Mouse (Mus musculus) testis, adult 2 months (tissue): Measurements from ENCODE around the gene Nav3. TPM values are rescaled to one million over a fixed set of nuclear protein-coding genes. Genes with fewer than 3 reads are reported as not detected.
A peak's percentile ranks its signal among the peaks of the same experiment; 100 is the strongest.

Experiments used
- H3K27ac ChIP-seq: fragments of 200-500 bp; 2 replicates; pipeline ENCODE4 v1.5.1; 2012; ENCODE audit warnings: low read depth, low read length; ENCODE audit not compliant: control insufficient read depth, insufficient read depth
- H3K27me3 ChIP-seq: fragments of 200-500 bp; 2 replicates; pipeline ENCODE4 v1.6.1; 2012; ENCODE audit warnings: mild to moderate bottlenecking, low read length, moderate library complexity; ENCODE audit not compliant: control insufficient read depth, insufficient read depth
- H3K36me3 ChIP-seq: fragments of 200-500 bp; 2 replicates; pipeline ENCODE4 v1.6.1; 2012; ENCODE audit warnings: mild to moderate bottlenecking, low read length; ENCODE audit not compliant: control insufficient read depth, insufficient read depth
- H3K4me1 ChIP-seq: fragments of 200-500 bp; 2 replicates; pipeline ENCODE4 v1.6.1; 2012; ENCODE audit warnings: low read length; ENCODE audit not compliant: control insufficient read depth, insufficient read depth
- H3K4me3 ChIP-seq: fragments of 200-500 bp; 2 replicates; pipeline ENCODE4 v1.5.1; 2012; ENCODE audit warnings: low read depth, mild to moderate bottlenecking, low read length, moderate library complexity, mixed read lengths; ENCODE audit not compliant: control insufficient read depth
- CTCF ChIP-seq: fragments of 200-500 bp; IDR thresholded peaks from 2 replicates; pipeline ENCODE4 v1.5.1; 2012; ENCODE audit warnings: low read depth, mild to moderate bottlenecking, inconsistent platforms, low read length, moderate library complexity; ENCODE audit not compliant: control insufficient read depth, insufficient read depth, insufficient replicate concordance
- POLR2A ChIP-seq: fragments of 200-500 bp; IDR thresholded peaks from 2 replicates; pipeline ENCODE4 v1.6.1; 2012; ENCODE audit warnings: low read depth, mild to moderate bottlenecking, inconsistent platforms, low read length, moderate library complexity; ENCODE audit not compliant: control insufficient read depth
- polyA plus RNA-seq: library from polyadenylated mRNA; depleted of rRNA; stranded (reverse); fragments of >200 nt; gene quantifications from 2 replicates; pipeline ENCODE4 v1.2.3, GENCODE M21; 2012

Gene Nav3
- polyA plus RNA-seq, 1 experiment: 0.32 TPM

- H3K27me3 ChIP-seq: no peaks in the 10 kb centered on the region
- no peaks in the 10 kb centered on the region for H3K36me3 ChIP-seq
- H3K4me1 ChIP-seq: 0 out of 2 replicates have a peak, but pooled peaks cover 2% of the 10 kb centered on the region
- H3K4me3 ChIP-seq: no peak overlapping the region
- H3K27ac ChIP-seq: no peak overlapping the region
- TF ChIP-seq CTCF (no peak), POLR2A (no peak)
Measured at GRCm38 (mm10) chr10:109906413-109906785, 549.6 kb downstream of the Nav3 start.

- Histone ChIP-seq H3K27me3 (no peaks in the 10 kb centered on the region), H3K36me3 (no peaks in the 10 kb centered on the region), H3K27ac (no peak overlapping the region), H3K4me1 (0 out of 2 replicates have a peak, but pooled peaks cover 2% of the 10 kb centered on the region), H3K4me3 (no peak overlapping the region)
- TF ChIP-seq POLR2A (no peak), CTCF (no peak)
Measured at GRCm38 (mm10) chr10:109905649-109906412, 550.2 kb downstream of the Nav3 start.

DNA sequence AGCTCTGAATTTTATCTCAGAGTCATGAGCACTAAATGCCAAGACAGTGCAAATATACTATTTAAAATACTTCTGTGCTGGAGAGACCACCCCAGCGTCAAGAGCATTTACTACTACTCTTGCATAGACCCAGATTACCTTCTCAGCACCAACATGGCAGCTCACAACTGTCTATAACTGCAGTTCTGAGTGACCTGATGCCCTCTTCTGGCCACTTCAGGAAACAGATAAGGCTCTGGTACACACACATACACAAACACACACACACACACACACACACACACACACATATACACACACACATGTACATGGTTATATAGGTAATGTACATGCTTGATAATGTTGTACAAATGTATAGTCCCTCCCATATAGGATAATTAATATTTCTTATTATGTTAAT lies 551.2 kb downstream of the Nav3 start:
- H3K4me3 ChIP-seq: no peak overlapping the region
- H3K27ac ChIP-seq: no peak overlapping the region

DNA sequence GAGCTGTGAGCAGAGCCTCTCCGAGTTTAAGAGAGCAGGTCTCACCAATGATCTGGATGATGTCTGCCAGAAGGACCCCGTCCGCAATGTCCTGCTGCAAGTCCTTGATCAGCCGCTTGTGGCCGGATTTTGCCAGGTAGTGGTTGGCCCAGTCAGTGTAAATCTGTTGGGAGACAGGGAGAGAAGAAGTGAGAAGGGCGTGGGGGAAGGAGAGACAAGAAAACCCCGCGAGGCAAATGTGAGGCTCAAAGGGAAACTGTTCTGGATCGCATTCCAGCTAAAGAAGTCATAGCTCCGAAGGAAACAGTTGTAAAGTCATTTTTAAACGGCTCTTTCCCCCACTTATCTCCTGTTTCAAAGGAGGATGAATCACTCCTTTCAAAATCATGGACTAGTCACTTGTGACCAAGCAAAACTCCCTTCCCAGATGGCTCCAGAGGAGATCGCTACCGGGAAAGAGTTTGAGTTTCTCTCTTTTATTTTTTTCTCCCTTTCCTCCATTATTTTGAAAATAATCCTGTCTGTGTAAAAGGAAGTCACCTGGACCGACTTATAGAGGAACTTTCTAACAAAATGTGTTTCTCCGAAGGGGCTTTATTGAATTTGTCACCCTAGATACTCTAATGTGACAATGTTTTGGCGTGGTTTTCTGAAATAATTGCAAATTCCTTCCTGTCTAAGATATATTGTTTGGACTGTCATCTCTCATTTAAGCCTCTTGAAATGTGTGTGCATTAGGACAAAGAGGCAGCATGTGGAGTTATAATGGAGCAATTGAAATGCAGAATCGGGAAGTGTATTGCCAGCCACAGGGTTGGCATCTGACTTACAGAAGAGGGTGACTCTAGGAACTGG lies 552.1 kb downstream of the Nav3 start:
- Histone ChIP-seq H3K4me3 (peak overlapping the region; percentile 9; the same call in 1 of the 2 replicates), H3K4me1 (0 out of 2 replicates have a peak, but pooled peaks cover 2% of the 10 kb centered on the region), H3K27me3 (no peaks in the 10 kb centered on the region), H3K36me3 (no peaks in the 10 kb centered on the region), H3K27ac (no peak overlapping the region)
- TF ChIP-seq CTCF (no peak), POLR2A (no peak)

More for the DNA sequence above, 551.2 kb downstream of the Nav3 start:
- Histone ChIP-seq H3K36me3 (no peaks in the 10 kb centered on the region), H3K4me1 (0 out of 2 replicates have a peak, but pooled peaks cover 2% of the 10 kb centered on the region), H3K27me3 (no peaks in the 10 kb centered on the region)
- TF ChIP-seq POLR2A (no peak), CTCF (no peak)

DNA sequence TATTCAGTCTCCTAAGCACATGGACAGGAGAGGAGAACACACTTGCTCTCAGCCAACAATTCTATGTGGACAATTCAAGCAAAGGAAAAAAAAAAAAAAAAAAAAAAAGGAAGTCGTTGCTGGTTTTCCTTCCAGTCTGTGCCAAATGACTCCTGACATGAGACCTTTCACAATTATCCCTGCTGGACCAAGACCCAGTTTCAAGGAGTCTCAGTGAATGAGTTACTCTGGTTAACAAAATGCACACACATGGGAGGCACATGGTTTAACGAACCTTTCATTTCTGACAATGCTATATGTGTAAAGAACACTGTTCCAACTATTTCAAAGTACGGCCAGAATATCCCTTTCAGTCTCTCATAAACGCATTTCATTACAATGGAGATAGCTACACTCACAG lies 552.8 kb downstream of the Nav3 start:
- Histone ChIP-seq H3K27ac (no peak overlapping the region), H3K27me3 (no peaks in the 10 kb centered on the region), H3K36me3 (no peaks in the 10 kb centered on the region), H3K4me3 (no peak overlapping the region), H3K4me1 (0 out of 2 replicates have a peak, but pooled peaks cover 2% of the 10 kb centered on the region)
- TF ChIP-seq CTCF (no peak), POLR2A (no peak)

DNA sequence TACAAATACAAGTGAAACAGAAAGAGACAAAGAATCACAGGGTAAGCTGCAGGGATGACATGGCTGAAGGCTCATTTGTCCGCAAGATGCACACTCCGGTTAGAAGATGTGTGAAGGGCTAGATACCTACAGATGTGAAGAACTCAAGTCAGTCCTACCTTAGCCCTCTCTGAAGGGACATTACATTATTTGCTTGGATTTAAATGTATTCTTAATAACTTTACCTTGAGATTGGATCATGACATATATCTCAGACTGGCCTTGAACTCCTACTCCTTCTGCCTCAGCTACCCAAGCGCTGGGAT lies 566.9 kb downstream of the Nav3 start:
- Histone ChIP-seq H3K36me3 (no peaks in the 10 kb centered on the region), H3K4me1 (no peaks in the 10 kb centered on the region), H3K4me3 (no peak overlapping the region), H3K27me3 (no peaks in the 10 kb centered on the region), H3K27ac (no peak overlapping the region)
- TF ChIP-seq POLR2A (no peak), CTCF (no peak)
